Mouse (Mus musculus): ENCODE results near the gene Fam189a1. TPM values are rescaled to one million over a fixed set of nuclear protein-coding genes. Genes with fewer than 3 reads are reported as not detected.

Gene Fam189a1
- polyA plus RNA-seq, 1 experiment from 2014 or later: not detected

GRCm38 (mm10) chr7:64830214-64830995 is 326.0 kb downstream of the Fam189a1 start:
- no peaks in the 10 kb centered on the region for H3K27me3 ChIP-seq (replicated peaks)
- H3K4me2 ChIP-seq: no peak overlapping the region
- H3K36me3 ChIP-seq: no peaks in the 10 kb centered on the region
- H3K9ac ChIP-seq: no peak overlapping the region
- H3K4me3 ChIP-seq: no peak overlapping the region
- no peaks in the 10 kb centered on the region for H3K4me1 ChIP-seq
- WGBS (ENCODE audit: insufficient replicate concordance): 37% methylated on average over 5 of the region's 5 CpGs
- no peak overlapping the region for H3K27ac ChIP-seq
- H3K9me3 ChIP-seq (replicated peaks): 0 out of 2 replicates have a peak, but pooled peaks cover 4% of the 10 kb centered on the region
- ATAC-seq: no peak

DNA sequence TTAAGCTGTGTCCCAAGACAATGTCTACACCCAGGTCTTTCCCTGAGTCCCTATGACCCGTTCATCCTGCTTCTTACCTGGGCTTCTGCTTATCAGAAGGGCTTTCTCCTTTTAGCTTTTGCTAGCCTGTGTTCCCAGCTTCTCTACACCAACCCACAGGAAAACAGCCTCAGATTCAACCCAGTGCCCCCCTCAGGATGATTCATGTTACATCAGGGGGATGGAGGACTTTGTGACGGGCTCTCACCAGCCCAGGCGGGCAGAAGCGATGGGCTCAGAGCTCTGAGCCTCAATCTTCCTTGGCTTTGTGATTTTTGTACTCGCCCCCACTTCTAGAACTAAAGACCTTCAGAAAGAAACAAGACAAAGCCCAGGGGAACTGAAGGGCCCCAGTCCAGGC is 335.3 kb downstream of the Fam189a1 start:
- H3K9ac ChIP-seq: no peak overlapping the region
- no peaks in the 10 kb centered on the region for H3K27me3 ChIP-seq (replicated peaks)
- no peaks in the 10 kb centered on the region for H3K9me3 ChIP-seq (replicated peaks)
- no peaks in the 10 kb centered on the region for H3K4me1 ChIP-seq
- H3K4me2 ChIP-seq: no peak overlapping the region
- H3K27ac ChIP-seq: no peak overlapping the region
- no peaks in the 10 kb centered on the region for H3K36me3 ChIP-seq
- no peak for ATAC-seq
- WGBS (ENCODE audit: insufficient replicate concordance): 67% methylated on average over 5 of the region's 5 CpGs
- no peak overlapping the region for H3K4me3 ChIP-seq

GRCm38 (mm10) chr7:64819683-64820082 is 336.7 kb downstream of the Fam189a1 start:
- no peak for ATAC-seq
- no peaks in the 10 kb centered on the region for H3K4me1 ChIP-seq
- H3K4me3 ChIP-seq: no peak overlapping the region
- 74% methylated on average over 9 of the region's 9 CpGs for WGBS (ENCODE audit: insufficient replicate concordance)
- no peak overlapping the region for H3K27ac ChIP-seq
- H3K36me3 ChIP-seq: no peaks in the 10 kb centered on the region
- no peak overlapping the region for H3K9ac ChIP-seq
- no peak overlapping the region for H3K4me2 ChIP-seq
- H3K9me3 ChIP-seq (replicated peaks): no peaks in the 10 kb centered on the region
- H3K27me3 ChIP-seq (replicated peaks): no peaks in the 10 kb centered on the region

DNA sequence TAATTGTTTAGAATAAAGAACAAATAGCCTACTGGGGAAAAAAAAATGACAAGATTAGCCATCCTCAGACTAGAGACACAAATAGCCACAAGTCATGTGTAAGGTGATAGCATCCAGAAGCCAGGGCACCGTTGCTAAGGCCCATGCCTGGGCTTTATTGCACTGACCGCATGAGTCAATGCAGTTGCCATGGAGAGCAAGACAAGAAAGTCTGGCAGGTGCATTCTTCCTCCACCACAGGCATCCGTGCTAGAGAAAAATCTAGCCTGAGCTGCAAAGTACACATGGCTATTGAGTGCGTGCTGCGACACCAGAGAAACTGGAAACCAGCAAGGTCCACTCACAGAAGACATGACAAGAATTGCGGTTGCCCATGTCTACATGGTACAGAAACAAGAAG is 347.5 kb downstream of the Fam189a1 start:
- WGBS (ENCODE audit: insufficient replicate concordance): 69% methylated on average over 6 of the region's 6 CpGs
- Histone ChIP-seq H3K4me2 (no peak overlapping the region), H3K9me3 (replicated peaks) (no peaks in the 10 kb centered on the region), H3K9ac (no peak overlapping the region), H3K36me3 (no peaks in the 10 kb centered on the region), H3K27me3 (replicated peaks) (no peaks in the 10 kb centered on the region), H3K4me1 (no peaks in the 10 kb centered on the region), H3K4me3 (no peak overlapping the region), H3K27ac (no peak overlapping the region)
- ATAC-seq: no peak

DNA sequence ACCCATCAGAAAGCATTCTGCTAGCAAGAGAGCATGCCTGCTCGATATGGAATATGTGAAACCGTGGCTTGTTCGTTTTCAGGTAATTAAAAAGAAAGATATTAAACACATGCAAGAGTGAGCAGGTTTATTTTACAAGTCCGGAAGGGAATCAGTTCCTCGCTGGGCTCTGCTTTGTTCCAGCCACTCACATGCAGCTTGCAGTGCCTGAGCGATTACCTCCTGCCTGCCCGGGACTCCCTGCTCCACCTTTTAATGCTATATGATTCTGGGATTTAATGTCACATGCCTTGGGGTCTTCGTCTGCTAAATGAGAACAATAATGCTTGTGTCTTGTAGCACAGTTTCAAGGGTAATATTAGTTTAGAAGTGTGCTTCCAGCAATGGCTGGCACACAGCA is 351.3 kb downstream of the Fam189a1 start:
- ATAC-seq: no peak
- Histone ChIP-seq H3K36me3 (no peaks in the 10 kb centered on the region), H3K4me2 (no peak overlapping the region), H3K27ac (no peak overlapping the region), H3K9me3 (replicated peaks) (no peaks in the 10 kb centered on the region), H3K4me1 (no peaks in the 10 kb centered on the region), H3K27me3 (replicated peaks) (no peaks in the 10 kb centered on the region), H3K9ac (no peak overlapping the region), H3K4me3 (no peak overlapping the region)
- 77% methylated on average over 8 of the region's 8 CpGs for WGBS (ENCODE audit: insufficient replicate concordance)

GRCm38 (mm10) chr7:64795554-64795953 is 360.8 kb downstream of the Fam189a1 start:
- WGBS (ENCODE audit: insufficient replicate concordance): 68% methylated on average over 6 of the region's 6 CpGs
- Histone ChIP-seq H3K27me3 (replicated peaks) (no peaks in the 10 kb centered on the region), H3K27ac (no peak overlapping the region), H3K4me3 (no peak overlapping the region), H3K36me3 (no peaks in the 10 kb centered on the region), H3K9ac (no peak overlapping the region), H3K4me2 (no peak overlapping the region), H3K4me1 (no peaks in the 10 kb centered on the region), H3K9me3 (replicated peaks) (0 out of 2 replicates have a peak, but pooled peaks cover 3% of the 10 kb centered on the region)
- ATAC-seq: no peak

GRCm38 (mm10) chr7:64792031-64792430 is 364.3 kb downstream of the Fam189a1 start:
- no peak overlapping the region for H3K4me3 ChIP-seq
- no peak for ATAC-seq
- H3K36me3 ChIP-seq: no peaks in the 10 kb centered on the region
- no peak overlapping the region for H3K27ac ChIP-seq
- WGBS (ENCODE audit: insufficient replicate concordance): 56% methylated on average over 8 of the region's 8 CpGs
- H3K4me1 ChIP-seq: no peaks in the 10 kb centered on the region
- no peaks in the 10 kb centered on the region for H3K9me3 ChIP-seq (replicated peaks)
- no peaks in the 10 kb centered on the region for H3K27me3 ChIP-seq (replicated peaks)
- no peak overlapping the region for H3K9ac ChIP-seq
- no peak overlapping the region for H3K4me2 ChIP-seq

DNA sequence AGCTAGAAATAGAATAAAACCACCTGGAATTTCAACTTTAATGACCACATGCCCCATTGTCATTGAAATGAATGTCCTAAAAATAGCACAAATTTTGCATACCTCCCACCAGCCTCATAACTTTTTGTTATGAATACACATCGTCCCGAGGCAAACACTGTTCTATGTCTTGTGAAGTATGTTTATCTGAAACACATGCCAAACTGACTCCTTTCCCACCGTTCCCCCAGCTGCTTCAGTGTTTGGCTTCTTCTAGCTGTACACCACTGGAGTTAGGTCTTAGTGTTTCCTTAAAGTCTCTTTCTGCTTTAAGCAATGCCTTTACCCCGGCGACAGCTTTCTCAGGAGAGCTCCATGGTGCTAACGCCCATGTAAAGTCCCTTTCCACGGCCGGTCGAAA is 365.2 kb downstream of the Fam189a1 start:
- H3K27me3 ChIP-seq (replicated peaks): no peaks in the 10 kb centered on the region
- no peak overlapping the region for H3K4me2 ChIP-seq
- H3K9me3 ChIP-seq (replicated peaks): no peaks in the 10 kb centered on the region
- H3K36me3 ChIP-seq: no peaks in the 10 kb centered on the region
- no peak overlapping the region for H3K4me3 ChIP-seq
- WGBS (ENCODE audit: insufficient replicate concordance): 74% methylated on average over 9 of the region's 9 CpGs
- no peaks in the 10 kb centered on the region for H3K4me1 ChIP-seq
- H3K27ac ChIP-seq: no peak overlapping the region
- no peak for ATAC-seq
- H3K9ac ChIP-seq: no peak overlapping the region

- no peaks in the 10 kb centered on the region for H3K36me3 ChIP-seq
- no peak overlapping the region for H3K9ac ChIP-seq
- H3K4me1 ChIP-seq: no peaks in the 10 kb centered on the region
- no peak overlapping the region for H3K27ac ChIP-seq
- no peak overlapping the region for H3K4me3 ChIP-seq
- no peak for ATAC-seq
- 49% methylated on average over 3 of the region's 3 CpGs for WGBS (ENCODE audit: insufficient replicate concordance)
- H3K9me3 ChIP-seq (replicated peaks): no peaks in the 10 kb centered on the region
- no peak overlapping the region for H3K4me2 ChIP-seq
- H3K27me3 ChIP-seq (replicated peaks): no peaks in the 10 kb centered on the region
Measured at GRCm38 (mm10) chr7:64785040-64785439, 371.3 kb downstream of the Fam189a1 start.

GRCm38 (mm10) chr7:64779501-64779900 is 376.9 kb downstream of the Fam189a1 start:
- H3K4me1 ChIP-seq: no peaks in the 10 kb centered on the region
- H3K9ac ChIP-seq: no peak overlapping the region
- no peaks in the 10 kb centered on the region for H3K27me3 ChIP-seq (replicated peaks)
- no peaks in the 10 kb centered on the region for H3K9me3 ChIP-seq (replicated peaks)
- no peak overlapping the region for H3K27ac ChIP-seq
- no peak overlapping the region for H3K4me3 ChIP-seq
- no peak for ATAC-seq
- 50% methylated on average over 4 of the region's 4 CpGs for WGBS (ENCODE audit: insufficient replicate concordance)
- H3K36me3 ChIP-seq: no peaks in the 10 kb centered on the region
- H3K4me2 ChIP-seq: no peak overlapping the region

GRCm38 (mm10) chr7:64776708-64777489 is 379.5 kb downstream of the Fam189a1 start:
- Histone ChIP-seq H3K4me2 (no peak overlapping the region), H3K36me3 (no peaks in the 10 kb centered on the region), H3K4me3 (no peak overlapping the region), H3K9me3 (replicated peaks) (no peaks in the 10 kb centered on the region), H3K9ac (no peak overlapping the region), H3K4me1 (no peaks in the 10 kb centered on the region), H3K27ac (no peak overlapping the region), H3K27me3 (replicated peaks) (no peaks in the 10 kb centered on the region)
- no peak for ATAC-seq
- 69% methylated on average over 13 of the region's 13 CpGs for WGBS (ENCODE audit: insufficient replicate concordance)

GRCm38 (mm10) chr7:64773465-64773864 is 382.9 kb downstream of the Fam189a1 start:
- no peaks in the 10 kb centered on the region for H3K27me3 ChIP-seq (replicated peaks)
- no peak overlapping the region for H3K4me3 ChIP-seq
- no peaks in the 10 kb centered on the region for H3K36me3 ChIP-seq
- no peaks in the 10 kb centered on the region for H3K4me1 ChIP-seq
- no peak overlapping the region for H3K27ac ChIP-seq
- 32% methylated on average over 10 of the region's 10 CpGs for WGBS (ENCODE audit: insufficient replicate concordance)
- H3K4me2 ChIP-seq: no peak overlapping the region
- H3K9ac ChIP-seq: no peak overlapping the region
- ATAC-seq: no peak
- H3K9me3 ChIP-seq (replicated peaks): no peaks in the 10 kb centered on the region
